Mouse (Mus musculus): Measurements from ENCODE around the gene Dab2.

DNA sequence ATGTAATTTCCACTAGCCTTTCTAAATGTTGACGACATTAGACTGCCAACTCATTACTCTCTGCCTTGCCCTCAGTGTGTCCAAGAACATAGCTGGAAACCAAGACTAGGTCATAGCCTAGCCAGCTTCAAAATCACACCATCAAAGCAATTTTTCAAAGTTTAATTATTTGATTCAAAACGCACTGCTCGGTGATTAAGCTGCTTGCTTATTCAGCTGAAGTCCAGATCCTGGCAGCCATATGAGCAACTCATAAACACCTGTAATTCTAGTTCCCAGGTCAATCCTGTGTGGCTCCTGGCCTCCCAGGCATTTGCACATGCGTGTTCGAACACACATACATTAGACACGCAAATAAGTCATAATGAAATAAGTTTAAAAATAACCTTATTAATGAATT lies 99.3 kb downstream of the Dab2 start:
- TF ChIP-seq CTCF (IDR thresholded peaks at IDR 0.05; ENCODE audit: low read depth, low read length) (no peak), EP300 (IDR thresholded peaks at IDR 0.05; ENCODE audit: insufficient read depth, low read depth, low read length) (no peak), POLR2A (IDR thresholded peaks at IDR 0.05; ENCODE audit: insufficient read depth, low read length) (no peak)

All from ES-Bruce4 (cell line).